Mouse (Mus musculus) adrenal gland, adult 2 months (tissue): ENCODE results near the gene AI467606. TPM values are rescaled to one million over a fixed set of nuclear protein-coding genes. Genes with fewer than 3 reads are reported as not detected.

Source experiments
- DNase-seq: peaks from one replicate; pipeline ENCODE4 v3.0.0; 2021
- polyA plus RNA-seq: library from polyadenylated mRNA; depleted of rRNA; stranded (reverse); fragments of >200 nt; gene quantifications from 2 replicates; pipeline ENCODE4 v1.2.3, GENCODE M21; 2012
- total RNA-seq, 2 experiments: library from RNA; stranded (reverse); gene quantifications; 2 replicates each; pipeline ENCODE4 v1.2.3; 2021

AI467606 gene
- total and polyA plus RNA-seq, 3 experiments: 1.6 to 7.6 (median 1.9) TPM

GRCm38 (mm10) chr7:127093914-127094313 is 2.8 kb downstream of the AI467606 start:
- DNase-seq: no peak

- no peak for DNase-seq
These were observed 5.3 kb downstream of the AI467606 start for GRCm38 (mm10) chr7:127096456-127096855.

GRCm38 (mm10) chr7:127098521-127098920 is 7.4 kb downstream of the AI467606 start:
- no peak for DNase-seq

- DNase-seq: no peak
These were observed 7.8 kb downstream of the AI467606 start for GRCm38 (mm10) chr7:127098950-127099349.

GRCm38 (mm10) chr7:127099528-127099927 is 8.4 kb downstream of the AI467606 start:
- no peak for DNase-seq

GRCm38 (mm10) chr7:127101451-127102016 is 10.4 kb downstream of the AI467606 start:
- peak; percentile 45 for DNase-seq

GRCm38 (mm10) chr7:127102148-127102547 is 11.0 kb downstream of the AI467606 start:
- DNase-seq: no peak

- DNase-seq: no peak
These were observed 12.8 kb downstream of the AI467606 start for GRCm38 (mm10) chr7:127103960-127104359.

- DNase-seq: peak; percentile 83
These were observed 13.6 kb downstream of the AI467606 start for GRCm38 (mm10) chr7:127104560-127105332.

- no peak for DNase-seq
These were observed 14.4 kb downstream of the AI467606 start for GRCm38 (mm10) chr7:127105551-127105950.

- DNase-seq: peak; percentile 71
These were observed 19.3 kb downstream of the AI467606 start for GRCm38 (mm10) chr7:127110239-127111007.

GRCm38 (mm10) chr7:127111461-127111860 is 20.3 kb downstream of the AI467606 start:
- peak; percentile 50 for DNase-seq

- no peak for DNase-seq
These were observed 21.2 kb downstream of the AI467606 start for GRCm38 (mm10) chr7:127112251-127112841.

- DNase-seq: no peak
These were observed 21.9 kb downstream of the AI467606 start for GRCm38 (mm10) chr7:127112921-127113597.

- no peak for DNase-seq
These were observed 22.6 kb downstream of the AI467606 start for GRCm38 (mm10) chr7:127113614-127114259.

GRCm38 (mm10) chr7:127114920-127115319 is 23.8 kb downstream of the AI467606 start:
- DNase-seq: no peak

GRCm38 (mm10) chr7:127116331-127116935 is 25.3 kb downstream of the AI467606 start:
- DNase-seq: no peak

- peak; percentile 69 for DNase-seq
These were observed 26.8 kb downstream of the AI467606 start for GRCm38 (mm10) chr7:127117948-127118347.

GRCm38 (mm10) chr7:127118671-127119445 is 27.7 kb downstream of the AI467606 start:
- DNase-seq: peak; percentile 29
